Mouse (Mus musculus) embryonic facial prominence, embryonic 12.5 days (tissue): Measurements from ENCODE around the gene Gadd45gip1. TPM values are rescaled to one million over a fixed set of nuclear protein-coding genes. Genes with fewer than 3 reads are reported as not detected.

Experiments
- ATAC-seq: fragments of 200-750 bp; cut with Nextera tagmentation; 2 replicates; pipeline ENCODE4 v1.8.0; 2017; ENCODE audit not compliant: insufficient number of reproducible peaks, insufficient read depth, low FRiP score, low TSS enrichment
- H3K27ac ChIP-seq: fragments of 300-500 bp; sonication (generic); 2 replicates; pipeline ENCODE4 v1.5.1; 2016; ENCODE audit warnings: mild to moderate bottlenecking
- H3K27me3 ChIP-seq: fragments of 300-500 bp; sonication (generic); 2 replicates; pipeline ENCODE4 v1.6.1; 2016; ENCODE audit warnings: mild to moderate bottlenecking, moderate library complexity
- H3K36me3 ChIP-seq: fragments of 300-500 bp; sonication (generic); 2 replicates; pipeline ENCODE4 v1.6.1; 2016; ENCODE audit warnings: mild to moderate bottlenecking
- H3K4me1 ChIP-seq: fragments of 300-500 bp; sonication (generic); 2 replicates; pipeline ENCODE4 v1.6.1; 2016
- H3K4me2 ChIP-seq: fragments of 300-500 bp; sonication (generic); replicated peaks from 2 replicates; pipeline ENCODE4 v1.6.1; 2016; ENCODE audit warnings: mild to moderate bottlenecking, moderate library complexity
- H3K4me3 ChIP-seq: fragments of 300-500 bp; sonication (generic); 2 replicates; pipeline ENCODE4 v1.5.1; 2016; ENCODE audit warnings: mild to moderate bottlenecking
- H3K9ac ChIP-seq: fragments of 300-500 bp; sonication (generic); 2 replicates; pipeline ENCODE4 v1.6.1; 2016; ENCODE audit warnings: mild to moderate bottlenecking, moderate library complexity
- H3K9me3 ChIP-seq: fragments of 300-500 bp; sonication (generic); 2 replicates; pipeline ENCODE4 v1.6.1; 2016; ENCODE audit warnings: mild to moderate bottlenecking, moderate library complexity
- WGBS: fragments of 180-500 bp; shearing (Covaris S2); methylation state at CpG from one replicate; pipeline ENCODE4 v1.1.7; 2016; 5-methylcytosine and 5-hydroxymethylcytosine counted together
- microRNA-seq: library from miRNA; unstranded; fragments of <30 nt; microRNA quantifications from one replicate; pipeline ENCODE4, GENCODE M21; 2017
- polyA plus RNA-seq: library from polyadenylated mRNA; unstranded; fragments of >200 nt; fragmentation: Nextera tagmentation; extraction: Ambion mirVana; gene quantifications from 2 replicates; pipeline ENCODE4 v1.2.1, GENCODE M21; 2016

Gene Gadd45gip1
- polyA plus RNA-seq, 1 experiment from 2014 or later = 46.7 TPM

DNA sequence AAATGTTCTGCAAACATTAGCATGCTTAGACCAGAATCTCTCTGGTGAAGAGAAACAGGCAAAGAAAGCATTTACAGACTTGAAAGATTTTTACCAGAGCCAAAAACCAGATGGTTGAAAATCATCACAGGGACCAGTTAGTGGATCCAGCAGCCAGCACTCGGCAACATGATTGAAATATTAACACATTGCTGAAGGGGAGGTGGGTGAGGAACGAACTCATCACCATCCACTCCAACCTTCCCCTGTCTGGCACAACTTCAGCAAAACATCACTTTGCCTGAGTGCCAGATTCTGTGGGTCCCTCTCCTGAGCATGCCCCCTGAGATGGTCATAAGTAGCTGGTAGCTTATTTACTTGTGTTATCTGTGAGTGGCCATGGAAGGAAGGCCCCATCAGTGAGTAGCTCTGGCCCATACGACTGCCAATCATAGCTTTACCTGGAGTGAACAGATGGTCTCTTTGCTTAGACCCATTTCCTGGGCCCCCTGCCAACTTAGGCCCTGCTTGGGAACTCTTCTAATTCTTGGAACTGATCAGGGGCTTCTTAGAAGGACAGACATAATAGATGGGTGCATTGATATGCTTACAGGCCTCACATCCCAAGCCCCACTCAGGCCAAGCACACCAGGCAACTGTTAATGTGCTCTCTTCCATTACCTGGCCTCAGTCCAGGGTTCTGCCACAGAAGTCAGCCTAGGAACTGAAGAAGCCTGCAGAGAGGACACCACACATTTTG, 46.1 kb downstream of the Gadd45gip1 start:
- WGBS = 78% methylated on average over 3 of the region's 3 CpGs
- Histone ChIP-seq H3K4me3 (no peak overlapping the region), H3K27ac (no peak overlapping the region), H3K9ac (no peak overlapping the region), H3K4me2 (no peak overlapping the region), H3K27me3 (0 out of 2 replicates have a peak, but pooled peaks cover 4% of the 10 kb centered on the region), H3K9me3 (no peaks in the 10 kb centered on the region), H3K36me3 (no peaks in the 10 kb centered on the region), H3K4me1 (peaks cover 6% of the 10 kb centered on the region; the same call in 1 of the 2 replicates)
- no peak for ATAC-seq

DNA sequence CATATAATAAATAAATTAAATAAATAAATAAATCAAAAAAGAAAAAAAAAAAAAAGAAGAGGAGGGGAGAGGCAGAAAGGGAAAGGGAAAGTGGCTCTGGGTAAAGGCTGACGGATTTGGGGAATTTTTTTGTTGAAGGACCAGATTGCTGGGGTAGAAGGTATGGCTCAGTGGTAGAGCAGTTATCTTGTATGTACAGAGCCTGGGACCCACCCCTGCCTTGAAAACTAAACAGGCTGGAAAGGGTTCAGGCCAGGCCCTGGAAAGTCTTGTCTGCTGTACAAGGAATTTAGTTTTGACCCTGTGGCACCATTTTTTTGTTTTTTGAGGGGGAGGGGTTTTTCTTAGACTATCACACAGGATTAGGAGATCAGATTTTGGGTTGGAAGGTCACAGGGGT, 47.6 kb downstream of the Gadd45gip1 start:
- Histone ChIP-seq H3K4me1 (no peaks in the 10 kb centered on the region), H3K9ac (no peak overlapping the region), H3K27ac (no peak overlapping the region), H3K4me3 (no peak overlapping the region), H3K4me2 (no peak overlapping the region), H3K9me3 (no peaks in the 10 kb centered on the region), H3K27me3 (no peaks in the 10 kb centered on the region), H3K36me3 (no peaks in the 10 kb centered on the region)
- 81% methylated on average over 1 of the region's 1 CpGs for WGBS
- ATAC-seq = no peak

DNA sequence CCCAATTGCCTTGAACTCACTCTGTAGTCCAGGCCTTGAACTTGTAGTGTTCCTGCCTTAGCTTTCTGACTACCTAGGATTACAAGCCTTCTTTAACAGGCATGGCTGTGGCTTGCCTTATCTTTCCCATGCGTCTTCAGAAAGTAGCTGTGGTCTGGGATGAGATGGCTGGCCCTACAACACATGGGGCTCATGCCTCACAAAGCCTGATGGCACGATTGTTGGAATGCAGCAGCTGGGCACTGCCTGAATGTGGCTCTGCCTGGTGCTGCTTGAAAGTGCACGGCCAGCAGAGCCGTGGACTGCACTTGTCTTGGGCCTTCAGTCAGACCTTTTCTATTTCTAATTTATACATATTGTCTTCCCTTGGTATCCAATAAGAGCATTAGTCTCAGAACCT, 53.4 kb downstream of the Gadd45gip1 start:
- Histone ChIP-seq H3K4me1 (no peaks in the 10 kb centered on the region), H3K9me3 (no peaks in the 10 kb centered on the region), H3K4me3 (no peak overlapping the region), H3K9ac (no peak overlapping the region), H3K27me3 (no peaks in the 10 kb centered on the region), H3K27ac (no peak overlapping the region), H3K36me3 (peaks cover 30% of the 10 kb centered on the region), H3K4me2 (no peak overlapping the region)
- 89% methylated on average over 4 of the region's 4 CpGs for WGBS
- ATAC-seq = no peak

Small RNA genes within 50 kb of the gene (microRNA-seq; reads per million reads assigned to microRNA genes)
- 3.6 reads per million, percentile 16 among the genes with 10 or more reads in this experiment for gene Mir7069

Other genes starting within 250 kb of the Gadd45gip1 start
- gene Ier2, start 168.7 kb upstream of the Gadd45gip1 start, polyA plus RNA-seq = 94.5 and 97.0 TPM in 2 replicates
- 71.2 and 73.6 TPM in 2 replicates for gene Trmt1, start 145.2 kb upstream of the Gadd45gip1 start, polyA plus RNA-seq
- 19.4 and 20.8 TPM in 2 replicates for gene Nacc1, start 143.7 kb upstream of the Gadd45gip1 start, polyA plus RNA-seq
- gene Lyl1, start 130.1 kb upstream of the Gadd45gip1 start, polyA plus RNA-seq = 4.9 and 5.0 TPM in 2 replicates
- 7.1 and 7.4 TPM in 2 replicates for gene G430095P16Rik, start 108.5 kb upstream of the Gadd45gip1 start, polyA plus RNA-seq
- 18.4 and 21.2 TPM in 2 replicates for gene Nfix, start 31.2 kb upstream of the Gadd45gip1 start, polyA plus RNA-seq
- gene Dand5, start 8.7 kb upstream of the Gadd45gip1 start, polyA plus RNA-seq = 5.3 and 5.5 TPM in 2 replicates
- gene Rad23a, start 9.1 kb downstream of the Gadd45gip1 start, polyA plus RNA-seq = 96.0 TPM in 2 replicates
- 919 and 944 TPM in 2 replicates for gene Calr, start 15.4 kb downstream of the Gadd45gip1 start, polyA plus RNA-seq
- 106 and 108 TPM in 2 replicates for gene Farsa, start 25.5 kb downstream of the Gadd45gip1 start, polyA plus RNA-seq
- 84.1 and 91.7 TPM in 2 replicates for gene Syce2, start 40.6 kb downstream of the Gadd45gip1 start, polyA plus RNA-seq
- gene Gcdh, start 62.4 kb downstream of the Gadd45gip1 start, polyA plus RNA-seq = 44.3 and 45.2 TPM in 2 replicates
- 4.7 and 5.4 TPM in 2 replicates for gene Klf1, start 70.4 kb downstream of the Gadd45gip1 start, polyA plus RNA-seq
- 14.8 and 15.4 TPM in 2 replicates for gene Dnase2a, start 77.0 kb downstream of the Gadd45gip1 start, polyA plus RNA-seq
- 5.3 and 5.7 TPM in 2 replicates for gene Mast1, start 105.8 kb downstream of the Gadd45gip1 start, polyA plus RNA-seq
- 0.50 and 0.52 TPM in 2 replicates for gene Rtbdn, start 115.5 kb downstream of the Gadd45gip1 start, polyA plus RNA-seq
- gene Gm49661, start 137.9 kb downstream of the Gadd45gip1 start, polyA plus RNA-seq = not detected in 2 replicates
- gene Prdx2, start 138.1 kb downstream of the Gadd45gip1 start, polyA plus RNA-seq = 1,038 and 1,130 TPM in 2 replicates
- 104 and 115 TPM in 2 replicates for gene Rnaseh2a, start 138.2 kb downstream of the Gadd45gip1 start, polyA plus RNA-seq
- 8.0 and 9.0 TPM in 2 replicates for gene Junb, start 147.2 kb downstream of the Gadd45gip1 start, polyA plus RNA-seq
- gene Hook2, start 159.1 kb downstream of the Gadd45gip1 start, polyA plus RNA-seq = 20.6 TPM in 2 replicates
- 0.08 TPM in 1 of 2 replicates, not detected in the other for gene Best2, start 183.0 kb downstream of the Gadd45gip1 start, polyA plus RNA-seq
- gene Asna1, start 193.8 kb downstream of the Gadd45gip1 start, polyA plus RNA-seq = 125 and 132 TPM in 2 replicates
- 160 and 176 TPM in 2 replicates for gene Trir, start 195.3 kb downstream of the Gadd45gip1 start, polyA plus RNA-seq
- 31.7 and 33.3 TPM in 2 replicates for gene Tnpo2, start 205.4 kb downstream of the Gadd45gip1 start, polyA plus RNA-seq
- gene Fbxw9, start 228.5 kb downstream of the Gadd45gip1 start, polyA plus RNA-seq = 32.8 and 35.8 TPM in 2 replicates
- gene Gm5741, start 236.5 kb downstream of the Gadd45gip1 start, polyA plus RNA-seq = 0.90 TPM in 1 of 2 replicates, not detected in the other
- gene Dhps, start 240.2 kb downstream of the Gadd45gip1 start, polyA plus RNA-seq = 66.8 and 67.9 TPM in 2 replicates
- 118 and 128 TPM in 2 replicates for gene Wdr83os, start 249.2 kb downstream of the Gadd45gip1 start, polyA plus RNA-seq
- 48.9 and 49.1 TPM in 2 replicates for gene Wdr83, start 249.8 kb downstream of the Gadd45gip1 start, polyA plus RNA-seq